Mouse (Mus musculus): ENCODE data around the gene Gdpd5. TPM values are rescaled to one million over a fixed set of nuclear protein-coding genes. Genes with fewer than 3 reads are reported as not detected.

The Gdpd5 gene
- total and polyA plus RNA-seq, 2 experiments from 2014 or later = 28.9 to 35.9 TPM

DNA sequence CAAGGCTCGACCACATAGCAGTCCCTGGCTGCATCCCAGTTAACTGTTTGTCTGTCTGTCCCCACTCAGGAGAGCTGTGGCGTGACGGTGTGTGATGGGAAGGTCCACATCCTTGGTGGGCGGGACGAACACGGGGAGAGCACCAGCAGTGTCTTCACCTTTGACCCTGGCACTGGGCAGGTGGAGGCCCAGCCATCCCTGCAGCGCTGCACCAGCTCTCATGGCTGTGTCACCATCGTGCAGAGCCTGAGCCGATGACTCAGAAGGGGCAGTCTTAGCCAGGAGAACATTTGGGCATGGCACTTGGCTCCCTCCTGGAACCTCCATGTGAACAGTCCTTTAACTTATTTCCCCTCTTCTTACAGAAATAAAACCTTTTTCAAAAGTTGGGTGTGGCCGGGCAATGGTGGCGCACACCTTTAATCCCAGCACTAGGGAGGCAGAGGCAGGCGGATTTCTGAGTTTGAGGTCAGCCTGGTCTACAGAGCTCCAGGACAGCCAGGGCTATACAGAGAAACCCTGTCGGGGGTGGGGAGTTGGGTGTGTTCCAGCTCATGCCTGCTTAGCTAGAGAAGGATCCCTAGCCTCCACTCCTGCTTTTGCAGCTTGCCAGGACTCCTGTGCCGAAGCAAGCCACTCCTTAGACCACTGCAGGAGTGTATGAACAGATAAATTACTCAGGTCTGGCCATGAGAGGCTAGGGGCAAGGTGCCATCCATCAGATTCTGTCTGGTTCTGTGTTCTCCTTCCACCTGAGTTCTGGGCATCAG is 92.6 kb downstream of the Gdpd5 start:
- no peaks in the 10 kb centered on the region for H3K4me1 ChIP-seq (ENCODE audit: control insufficient read depth, insufficient read depth)

DNA sequence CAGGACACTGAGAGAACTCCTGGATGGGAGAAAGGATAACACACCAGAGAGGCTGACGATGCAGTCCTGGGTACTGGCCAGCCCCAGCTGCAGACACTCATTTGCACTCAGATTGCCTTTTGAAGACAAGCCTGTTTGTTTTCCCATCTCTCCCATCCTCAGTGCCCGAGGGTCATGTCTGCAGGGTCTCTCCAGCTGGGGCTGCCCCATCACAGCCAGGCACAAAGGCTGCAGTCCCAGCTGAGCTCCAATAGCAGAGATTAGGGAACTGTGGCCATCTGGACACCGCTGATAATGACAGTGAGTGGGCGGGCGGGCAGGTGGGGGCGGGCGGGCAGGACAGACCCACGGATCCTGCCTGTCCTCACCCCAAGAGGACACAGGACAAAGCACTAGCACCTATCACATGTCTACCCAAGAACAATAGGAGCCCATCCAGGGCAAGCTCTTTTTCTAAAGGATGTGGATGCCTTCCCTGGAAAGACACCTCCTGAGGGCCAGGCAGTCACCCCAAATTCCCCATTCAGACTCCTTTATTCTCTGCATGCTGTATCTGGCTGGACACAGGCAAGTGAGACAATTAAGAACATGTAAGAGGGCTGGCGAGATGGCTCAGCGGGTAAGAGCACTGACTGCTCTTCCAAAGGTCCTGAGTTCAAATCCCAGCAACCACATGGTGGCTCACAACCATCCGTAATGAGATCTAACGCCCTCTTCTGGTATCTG is 93.8 kb downstream of the Gdpd5 start:
- ATAC-seq (ENCODE audit: insufficient read depth, low read depth) (peak; percentile 19; the same call in 1 of the 2 replicates), DNase-seq (ENCODE audit: low spot score) (no peak)
- Histone ChIP-seq H3K9me3 (replicated peaks; ENCODE audit: control insufficient read depth, low read length) (no peaks in the 10 kb centered on the region), H3K27me3 (ENCODE audit: control insufficient read depth, insufficient read depth, low read length) (no peaks in the 10 kb centered on the region), H3K4me2 (ENCODE audit: low read depth, low read length) (no peak overlapping the region), H3K4me1 (ENCODE audit: control insufficient read depth, insufficient read depth) (no peaks in the 10 kb centered on the region), H3K36me3 (replicated peaks; ENCODE audit: control insufficient read depth, insufficient read depth, low read length) (peaks cover 54% of the 10 kb centered on the region), H3K9ac (replicated peaks; ENCODE audit: low read depth, low read length) (no peak overlapping the region), H3K27ac (ENCODE audit: low read depth) (no peak overlapping the region), H3K4me3 (ENCODE audit: low read depth, low read length) (no peak overlapping the region)
- TF ChIP-seq EP300 (IDR thresholded peaks at IDR 0.05; ENCODE audit: low read depth) = no peak
- TF ChIP-seq CTCF (IDR thresholded peaks at IDR 0.05; ENCODE audit: low read depth) = no peak
- 46% methylated on average over 12 of the region's 12 CpGs for whole genome bisulfite sequencing

More for the DNA sequence above, 92.6 kb downstream of the Gdpd5 start:
- Histone ChIP-seq H3K9me3 (replicated peaks; ENCODE audit: control insufficient read depth, low read length) (no peaks in the 10 kb centered on the region), H3K27ac (ENCODE audit: low read depth) (no peak overlapping the region), H3K9ac (replicated peaks; ENCODE audit: low read depth, low read length) (no peak overlapping the region), H3K4me2 (ENCODE audit: low read depth, low read length) (no peak overlapping the region), H3K4me3 (ENCODE audit: low read depth, low read length) (no peak overlapping the region), H3K36me3 (replicated peaks; ENCODE audit: control insufficient read depth, insufficient read depth, low read length) (peaks cover 43% of the 10 kb centered on the region), H3K27me3 (ENCODE audit: control insufficient read depth, insufficient read depth, low read length) (no peaks in the 10 kb centered on the region)
- ATAC-seq (ENCODE audit: insufficient read depth, low read depth) (no peak), DNase-seq (ENCODE audit: low spot score) (no peak)
- 78% methylated on average over 14 of the region's 14 CpGs for WGBS
- no peak for TF ChIP-seq CTCF (IDR thresholded peaks at IDR 0.05; ENCODE audit: low read depth)
- TF ChIP-seq EP300 (IDR thresholded peaks at IDR 0.05; ENCODE audit: low read depth) = no peak

DNA sequence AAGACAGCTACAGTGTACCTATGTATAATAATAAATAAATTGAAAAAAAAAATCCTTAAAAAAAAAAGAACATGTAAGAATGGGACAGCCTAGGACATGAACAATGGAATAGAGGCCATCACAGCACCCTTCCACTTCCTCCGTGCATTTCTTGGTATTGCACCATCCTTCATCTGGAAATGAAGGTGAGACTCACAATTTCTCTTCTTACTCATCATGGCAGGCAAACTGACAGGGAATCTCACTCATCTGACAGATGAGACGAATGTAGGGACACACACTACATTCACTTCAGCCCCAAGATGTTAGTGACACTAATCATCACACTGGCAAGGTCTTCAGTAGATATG is 94.3 kb downstream of the Gdpd5 start:
- DNase-seq (ENCODE audit: low spot score) (no peak), ATAC-seq (ENCODE audit: insufficient read depth, low read depth) (no peak)
- Histone ChIP-seq H3K4me3 (ENCODE audit: low read depth, low read length) (no peak overlapping the region), H3K27me3 (ENCODE audit: control insufficient read depth, insufficient read depth, low read length) (no peaks in the 10 kb centered on the region), H3K4me2 (ENCODE audit: low read depth, low read length) (no peak overlapping the region), H3K9ac (replicated peaks; ENCODE audit: low read depth, low read length) (no peak overlapping the region), H3K27ac (ENCODE audit: low read depth) (no peak overlapping the region), H3K9me3 (replicated peaks; ENCODE audit: control insufficient read depth, low read length) (no peaks in the 10 kb centered on the region), H3K36me3 (replicated peaks; ENCODE audit: control insufficient read depth, insufficient read depth, low read length) (peaks cover 60% of the 10 kb centered on the region), H3K4me1 (ENCODE audit: control insufficient read depth, insufficient read depth) (no peaks in the 10 kb centered on the region)
- 85% methylated on average over 2 of the region's 2 CpGs for WGBS
- TF ChIP-seq EP300 (IDR thresholded peaks at IDR 0.05; ENCODE audit: low read depth) (no peak), CTCF (IDR thresholded peaks at IDR 0.05; ENCODE audit: low read depth) (no peak)

DNA sequence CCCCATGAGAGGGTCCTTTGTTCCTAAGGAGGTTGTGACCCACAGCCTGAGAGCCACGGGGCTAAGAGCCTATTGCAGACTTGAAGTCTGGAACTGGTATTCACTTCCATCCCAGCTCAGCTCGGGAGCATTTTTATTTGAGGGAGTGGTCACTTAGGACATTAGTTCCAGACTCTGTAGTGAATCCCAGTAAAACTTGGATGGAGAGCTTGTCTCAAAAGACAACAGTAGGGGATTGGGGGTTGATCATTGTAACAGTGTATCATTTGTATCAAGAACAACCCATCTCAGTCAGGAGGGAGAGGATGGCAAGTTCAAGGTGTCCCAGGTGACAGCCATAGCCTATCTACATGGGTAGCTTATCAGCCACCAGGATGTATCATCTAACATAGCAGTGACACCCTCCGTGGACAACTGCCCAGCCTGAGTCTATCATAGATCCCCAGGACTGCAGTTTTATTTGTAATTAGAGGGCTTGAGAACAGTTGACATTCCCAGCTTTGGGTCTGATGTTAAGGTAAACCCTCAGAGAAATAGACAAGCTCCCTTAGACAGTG is 95.4 kb downstream of the Gdpd5 start:
- no peaks in the 10 kb centered on the region for H3K9me3 ChIP-seq (replicated peaks; ENCODE audit: control insufficient read depth, low read length)
- H3K36me3 ChIP-seq (replicated peaks; ENCODE audit: control insufficient read depth, insufficient read depth, low read length) = peaks cover 71% of the 10 kb centered on the region
- WGBS = 44% methylated on average over 3 of the region's 3 CpGs
- DNase-seq (ENCODE audit: low spot score) (no peak), ATAC-seq (ENCODE audit: insufficient read depth, low read depth) (no peak)
- no peak overlapping the region for H3K4me3 ChIP-seq (ENCODE audit: low read depth, low read length)
- H3K4me1 ChIP-seq (ENCODE audit: control insufficient read depth, insufficient read depth) = no peaks in the 10 kb centered on the region; the same call in 1 of the 2 replicates
- H3K9ac ChIP-seq (replicated peaks; ENCODE audit: low read depth, low read length) = no peak overlapping the region
- no peaks in the 10 kb centered on the region for H3K27me3 ChIP-seq (ENCODE audit: control insufficient read depth, insufficient read depth, low read length)
- no peak overlapping the region for H3K4me2 ChIP-seq (ENCODE audit: low read depth, low read length)
- TF ChIP-seq EP300 (IDR thresholded peaks at IDR 0.05; ENCODE audit: low read depth) = no peak
- no peak for TF ChIP-seq CTCF (IDR thresholded peaks at IDR 0.05; ENCODE audit: low read depth)
- no peak overlapping the region for H3K27ac ChIP-seq (ENCODE audit: low read depth)

DNA sequence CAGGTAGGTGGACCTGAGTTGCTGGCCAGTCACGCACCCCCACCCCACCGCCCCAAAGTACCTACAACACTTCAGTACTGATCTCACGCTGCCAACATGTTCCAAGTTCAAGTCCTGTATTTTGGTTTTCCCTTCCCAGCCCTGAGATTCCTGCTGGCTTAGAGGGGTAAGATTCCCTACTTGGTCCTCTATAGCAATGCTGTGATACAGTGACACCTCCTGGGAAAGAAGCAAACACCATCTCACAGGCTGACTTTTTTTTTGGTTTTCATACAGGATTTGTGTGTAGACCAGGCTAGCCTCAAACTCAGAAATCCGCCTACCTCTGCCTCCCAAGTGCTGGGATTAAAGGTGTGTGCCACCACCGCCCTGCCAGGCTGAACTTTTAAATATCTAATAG is 96.0 kb downstream of the Gdpd5 start:
- no peak for DNase-seq (ENCODE audit: low spot score)
- no peaks in the 10 kb centered on the region for H3K27me3 ChIP-seq (ENCODE audit: control insufficient read depth, insufficient read depth, low read length)
- no peak for ATAC-seq (ENCODE audit: insufficient read depth, low read depth)
- peaks cover 2% of the 10 kb centered on the region; the same call in 1 of the 2 replicates for H3K4me1 ChIP-seq (ENCODE audit: control insufficient read depth, insufficient read depth)
- H3K9ac ChIP-seq (replicated peaks; ENCODE audit: low read depth, low read length) = no peak overlapping the region
- H3K4me2 ChIP-seq (ENCODE audit: low read depth, low read length) = no peak overlapping the region
- WGBS = 89% methylated on average over 5 of the region's 5 CpGs
- TF ChIP-seq CTCF (IDR thresholded peaks at IDR 0.05; ENCODE audit: low read depth) (no peak), EP300 (IDR thresholded peaks at IDR 0.05; ENCODE audit: low read depth) (no peak)
- no peaks in the 10 kb centered on the region for H3K9me3 ChIP-seq (replicated peaks; ENCODE audit: control insufficient read depth, low read length)
- no peak overlapping the region for H3K4me3 ChIP-seq (ENCODE audit: low read depth, low read length)
- peaks cover 74% of the 10 kb centered on the region for H3K36me3 ChIP-seq (replicated peaks; ENCODE audit: control insufficient read depth, insufficient read depth, low read length)
- no peak overlapping the region for H3K27ac ChIP-seq (ENCODE audit: low read depth)
